Mouse (Mus musculus) spleen, adult 2 months (tissue): ENCODE results near the gene Crhbp. TPM values are rescaled to one million over a fixed set of nuclear protein-coding genes. Genes with fewer than 3 reads are reported as not detected.

Source experiments
- DNase-seq, 2 experiments: peaks; one replicate each; pipeline versions ENCODE4 v3.0.0 to v3.0.0-alpha.2; 2012 to 2021; ENCODE audit warnings: low spot score in 2 of 2, low read depth in 1 of 2
- H3K27ac ChIP-seq: fragments of 200-500 bp; 2 replicates; pipeline ENCODE4 v1.5.1; 2012; ENCODE audit warnings: low read length, inconsistent platforms; ENCODE audit not compliant: insufficient read depth
- H3K27me3 ChIP-seq: fragments of 200-500 bp; 2 replicates; pipeline ENCODE4 v1.6.1; 2012; ENCODE audit warnings: mild to moderate bottlenecking, moderate library complexity, low read length, inconsistent platforms; ENCODE audit not compliant: control insufficient read depth, insufficient read depth
- H3K36me3 ChIP-seq: fragments of 200-500 bp; 2 replicates; pipeline ENCODE4 v1.6.1; 2012; ENCODE audit warnings: mild to moderate bottlenecking, low read length, inconsistent platforms; ENCODE audit not compliant: control insufficient read depth, insufficient read depth
- H3K4me1 ChIP-seq: fragments of 200-500 bp; 2 replicates; pipeline ENCODE4 v1.6.1; 2011; ENCODE audit warnings: inconsistent platforms; ENCODE audit not compliant: control insufficient read depth, insufficient read depth, insufficient read length
- H3K4me3 ChIP-seq: fragments of 200-500 bp; 2 replicates; pipeline ENCODE4 v1.5.1; 2011; ENCODE audit warnings: mild to moderate bottlenecking, inconsistent platforms; ENCODE audit not compliant: insufficient read depth, insufficient read length; ENCODE audit errors: extremely low read depth
- CTCF ChIP-seq: fragments of 200-500 bp; IDR thresholded peaks from 2 replicates; pipeline ENCODE4 v1.5.1; 2011; ENCODE audit warnings: mild to moderate bottlenecking, inconsistent platforms; ENCODE audit not compliant: insufficient read depth, insufficient read length, insufficient replicate concordance; ENCODE audit errors: extremely low read depth
- POLR2A ChIP-seq: fragments of 200-500 bp; IDR thresholded peaks from 2 replicates; pipeline ENCODE4 v1.6.1; 2011; ENCODE audit warnings: low read depth, low read length, inconsistent platforms
- WGBS: fragments of 180-500 bp; shearing (Covaris S2); methylation state at CpG from one replicate; pipeline ENCODE4 v1.1.7; 2018; 5-methylcytosine and 5-hydroxymethylcytosine counted together
- polyA plus RNA-seq: library from polyadenylated mRNA; depleted of rRNA; stranded (reverse); fragments of >200 nt; gene quantifications from 2 replicates; pipeline ENCODE4 v1.2.3, GENCODE M21; 2012

Crhbp gene
- polyA plus RNA-seq, 1 experiment = not detected

DNA sequence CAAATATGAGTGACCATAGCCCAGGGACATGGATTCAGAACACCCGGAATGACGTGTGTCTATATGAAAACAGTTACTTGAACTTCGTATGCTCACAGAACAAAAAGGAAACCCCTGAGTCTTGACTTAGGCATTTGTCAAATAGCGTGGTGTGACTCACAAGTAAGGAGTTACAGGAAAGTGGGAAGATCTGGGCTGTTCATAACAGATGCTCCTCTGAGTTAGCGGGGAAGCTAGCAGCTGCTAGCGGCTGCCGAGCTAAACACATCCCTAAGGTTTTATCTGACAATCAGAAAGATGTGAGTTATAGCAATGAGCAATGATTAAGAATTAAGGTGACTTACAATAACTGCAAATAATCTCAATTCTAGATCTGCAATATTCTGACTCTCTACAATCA lies 19.8 kb downstream of the Crhbp start:
- no peaks in the 10 kb centered on the region for H3K27me3 ChIP-seq
- no peaks in the 10 kb centered on the region for H3K4me1 ChIP-seq
- WGBS = 88% methylated on average over 7 of the region's 7 CpGs
- H3K4me3 ChIP-seq = no peak overlapping the region
- no peak overlapping the region for H3K27ac ChIP-seq
- no peak for DNase-seq
- TF ChIP-seq POLR2A (no peak), CTCF (no peak)
- no peaks in the 10 kb centered on the region for H3K36me3 ChIP-seq

DNA sequence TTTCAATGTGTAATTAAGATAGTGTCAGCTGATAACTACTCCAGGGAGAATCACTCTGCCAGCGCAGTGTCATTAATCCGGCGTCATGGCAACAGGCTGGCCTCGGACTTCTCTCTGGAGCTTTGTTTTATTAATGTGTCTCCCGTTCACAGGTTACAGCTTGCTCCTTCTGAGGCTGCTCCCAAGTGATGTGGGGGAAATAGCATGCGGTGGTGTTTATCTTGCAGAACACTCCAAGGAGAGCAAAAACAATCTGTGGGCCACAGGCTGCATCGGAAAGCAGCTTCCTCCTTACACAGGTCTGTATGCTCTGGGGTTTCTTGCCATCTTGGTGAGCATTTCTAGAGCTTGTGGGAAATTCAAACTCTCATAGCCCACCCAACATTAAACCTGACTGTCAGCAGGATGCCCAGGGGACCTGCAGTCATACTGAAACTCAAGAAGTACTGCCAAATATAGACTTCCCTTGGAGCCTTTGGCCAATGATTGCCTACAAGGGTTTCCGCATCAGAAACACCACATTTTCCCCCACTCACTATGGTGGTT lies 25.4 kb downstream of the Crhbp start:
- peak in 1 of 2 experiments; percentile 14 for DNase-seq
- Histone ChIP-seq H3K27me3 (no peaks in the 10 kb centered on the region), H3K4me3 (no peak overlapping the region), H3K27ac (no peak overlapping the region), H3K36me3 (no peaks in the 10 kb centered on the region), H3K4me1 (peaks cover 4% of the 10 kb centered on the region; the same call in 1 of the 2 replicates)
- 40% methylated on average over 8 of the region's 8 CpGs for WGBS
- no peak for TF ChIP-seq CTCF
- TF ChIP-seq POLR2A = no peak

GRCm38 (mm10) chr13:95418575-95419203 lies 26.0 kb downstream of the Crhbp start:
- H3K4me1 ChIP-seq = peaks cover 4% of the 10 kb centered on the region; the same call in 1 of the 2 replicates
- H3K4me3 ChIP-seq = no peak overlapping the region
- no peak for TF ChIP-seq POLR2A
- TF ChIP-seq CTCF = no peak
- H3K36me3 ChIP-seq = no peaks in the 10 kb centered on the region
- DNase-seq = no peak
- no peak overlapping the region for H3K27ac ChIP-seq
- H3K27me3 ChIP-seq = no peaks in the 10 kb centered on the region
- WGBS = 66% methylated on average over 6 of the region's 6 CpGs

DNA sequence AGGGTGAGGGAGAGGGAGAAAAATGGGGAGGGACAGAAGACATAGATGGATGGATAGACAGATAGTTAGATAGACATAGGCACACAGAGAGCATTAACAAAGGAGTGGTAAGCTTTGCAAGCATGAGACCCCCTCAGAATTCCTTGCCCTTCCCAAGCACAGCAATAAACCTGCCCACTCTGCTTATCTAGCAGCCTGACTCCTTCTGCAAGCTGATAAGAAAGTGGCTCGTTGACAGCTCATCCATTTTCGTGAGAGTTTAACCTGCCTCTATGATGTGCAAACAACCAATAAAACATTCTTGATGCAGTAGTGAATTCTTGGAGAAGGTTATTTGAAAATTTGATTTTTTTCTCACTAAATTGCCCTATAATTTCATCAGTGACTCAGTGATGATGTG lies 32.5 kb downstream of the Crhbp start:
- Histone ChIP-seq H3K27ac (no peak overlapping the region), H3K4me1 (no peaks in the 10 kb centered on the region), H3K27me3 (no peaks in the 10 kb centered on the region), H3K36me3 (no peaks in the 10 kb centered on the region), H3K4me3 (no peak overlapping the region)
- DNase-seq = no peak
- 45% methylated on average over 2 of the region's 2 CpGs for WGBS
- TF ChIP-seq CTCF (no peak), POLR2A (no peak)

GRCm38 (mm10) chr13:95393242-95393641 lies 51.5 kb downstream of the Crhbp start:
- Histone ChIP-seq H3K36me3 (no peaks in the 10 kb centered on the region), H3K4me1 (no peaks in the 10 kb centered on the region), H3K27ac (no peak overlapping the region), H3K27me3 (no peaks in the 10 kb centered on the region), H3K4me3 (no peak overlapping the region)
- DNase-seq = no peak
- no peak for TF ChIP-seq CTCF
- TF ChIP-seq POLR2A = no peak
- WGBS = 68% methylated on average over 7 of the region's 7 CpGs

- no peak overlapping the region for H3K4me3 ChIP-seq
- 31% methylated on average over 24 of the region's 24 CpGs for WGBS
Observed at GRCm38 (mm10) chr13:95389866-95390865, 54.6 kb downstream of the Crhbp start.

DNA sequence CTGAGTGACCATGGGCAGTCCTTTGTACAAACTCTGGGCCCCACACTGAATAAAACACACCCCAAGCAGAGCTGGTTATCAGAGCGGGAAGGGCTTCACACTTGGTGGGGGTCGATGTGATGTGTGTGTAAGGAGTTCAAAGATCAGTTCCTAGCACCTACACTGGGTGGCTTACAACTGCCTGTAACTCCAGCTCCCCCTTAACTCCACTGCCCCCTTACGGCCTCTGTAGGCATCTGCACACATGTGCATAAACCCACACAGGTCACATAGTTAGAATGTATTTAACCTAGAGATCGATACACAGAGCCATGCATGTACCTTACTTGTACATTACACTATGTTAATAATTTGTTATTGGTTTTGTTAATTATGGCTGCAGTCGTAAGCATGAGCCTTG lies 56.5 kb downstream of the Crhbp start:
- no peaks in the 10 kb centered on the region for H3K36me3 ChIP-seq
- no peak overlapping the region for H3K4me3 ChIP-seq
- WGBS = 87% methylated on average over 5 of the region's 5 CpGs
- no peaks in the 10 kb centered on the region for H3K4me1 ChIP-seq
- no peak for TF ChIP-seq CTCF
- TF ChIP-seq POLR2A = no peak
- H3K27me3 ChIP-seq = no peaks in the 10 kb centered on the region
- no peak overlapping the region for H3K27ac ChIP-seq
- DNase-seq = no peak

More at GRCm38 (mm10) chr13:95389866-95390865, 54.6 kb downstream of the Crhbp start:
- H3K27me3 ChIP-seq = no peaks in the 10 kb centered on the region
- TF ChIP-seq CTCF (peak; percentile 79; the same call in 1 of the 2 replicates), POLR2A (no peak)
- H3K36me3 ChIP-seq = no peaks in the 10 kb centered on the region
- DNase-seq = peak; percentile 41 to 68
- no peak overlapping the region for H3K27ac ChIP-seq
- no peaks in the 10 kb centered on the region for H3K4me1 ChIP-seq
